Mouse (Mus musculus) embryonic facial prominence, embryonic 11.5 days (tissue): ENCODE results near the gene Rbsn. TPM values are rescaled to one million over a fixed set of nuclear protein-coding genes. Genes with fewer than 3 reads are reported as not detected.

Experiments used
- ATAC-seq: fragments of 200-750 bp; cut with Nextera tagmentation; replicated peaks from 2 replicates; pipeline ENCODE4 v1.8.0; 2017; ENCODE audit warnings: low read depth; ENCODE audit not compliant: insufficient number of reproducible peaks, low FRiP score, low TSS enrichment
- DNase-seq: peaks from one replicate; pipeline ENCODE4 v3.0.0-alpha.2; 2015; ENCODE audit warnings: low spot score
- H3K27ac ChIP-seq: fragments of 300-500 bp; sonication (generic); replicated peaks from 2 replicates; pipeline ENCODE4 v1.5.1; 2014; ENCODE audit warnings: mild to moderate bottlenecking, low read depth, low read length, control low read depth
- H3K27me3 ChIP-seq: fragments of 300-500 bp; sonication (generic); 2 replicates; pipeline ENCODE4 v1.6.1; 2014; ENCODE audit warnings: mild to moderate bottlenecking, low read length, moderate library complexity, mixed read lengths; ENCODE audit not compliant: control insufficient read depth, insufficient read depth
- H3K36me3 ChIP-seq: fragments of 300-500 bp; sonication (generic); replicated peaks from 2 replicates; pipeline ENCODE4 v1.6.1; 2014; ENCODE audit warnings: low read depth, mild to moderate bottlenecking, low read length, moderate library complexity, mixed read lengths; ENCODE audit not compliant: control insufficient read depth, insufficient read depth
- H3K4me1 ChIP-seq: fragments of 300-500 bp; sonication (generic); 2 replicates; pipeline ENCODE4 v1.6.1; 2014; ENCODE audit warnings: low read length, mixed read lengths; ENCODE audit not compliant: control insufficient read depth, insufficient read depth
- H3K4me2 ChIP-seq: fragments of 300-500 bp; sonication (generic); 2 replicates; pipeline ENCODE4 v1.6.1; 2014; ENCODE audit warnings: low read depth, mild to moderate bottlenecking, control low read depth, low read length, moderate library complexity
- H3K4me3 ChIP-seq: fragments of 300-500 bp; sonication (generic); 2 replicates; pipeline ENCODE4 v1.5.1; 2014; ENCODE audit warnings: low read depth, low read length, control low read depth
- H3K9ac ChIP-seq: fragments of 300-500 bp; sonication (generic); replicated peaks from 2 replicates; pipeline ENCODE4 v1.6.1; 2014; ENCODE audit warnings: mild to moderate bottlenecking, control low read depth, low read length
- H3K9me3 ChIP-seq: fragments of 300-500 bp; sonication (generic); replicated peaks from 2 replicates; pipeline ENCODE4 v1.6.1; 2016; ENCODE audit warnings: mild to moderate bottlenecking, low read length, inconsistent platforms, mixed read lengths; ENCODE audit not compliant: control insufficient read depth
- WGBS: fragments of 180-500 bp; shearing (Covaris S2); extraction: QIAGEN DNeasy Blood & Tissue Kit; methylation state at CpG from one replicate; pipeline ENCODE4 v1.1.7; 2014; 5-methylcytosine and 5-hydroxymethylcytosine counted together
- polyA plus RNA-seq: library from polyadenylated mRNA; unstranded; fragments of >200 nt; fragmentation: Nextera tagmentation; extraction: Ambion mirVana; gene quantifications from 2 replicates; pipeline ENCODE4 v1.2.1, GENCODE M21; 2014

Gene Rbsn
- polyA plus RNA-seq, 1 experiment from 2014 or later, result 15.9 TPM

GRCm38 (mm10) chr6:92241178-92241906 lies 26.6 kb upstream of the Rbsn start:
- no peaks in the 10 kb centered on the region for H3K4me1 ChIP-seq
- no peak overlapping the region for H3K9ac ChIP-seq
- H3K4me2 ChIP-seq, result no peak overlapping the region
- H3K36me3 ChIP-seq, result no peaks in the 10 kb centered on the region
- no peaks in the 10 kb centered on the region for H3K9me3 ChIP-seq
- H3K4me3 ChIP-seq, result no peak overlapping the region
- peaks cover 21% of the 10 kb centered on the region for H3K27me3 ChIP-seq
- H3K27ac ChIP-seq, result no peak overlapping the region
- ATAC-seq, result peak; percentile 82
- DNase-seq, result peak; percentile 42
- 69% methylated on average over 3 of the region's 3 CpGs for WGBS

- Histone ChIP-seq H3K4me2 (no peak overlapping the region), H3K4me1 (no peaks in the 10 kb centered on the region), H3K27me3 (no peaks in the 10 kb centered on the region), H3K9me3 (no peaks in the 10 kb centered on the region), H3K27ac (no peak overlapping the region), H3K36me3 (no peaks in the 10 kb centered on the region), H3K4me3 (no peak overlapping the region), H3K9ac (no peak overlapping the region)
- ATAC-seq (no peak), DNase-seq (no peak)
- 48% methylated on average over 12 of the region's 12 CpGs for WGBS
Observed at GRCm38 (mm10) chr6:92235036-92235435, 20.3 kb upstream of the Rbsn start.

GRCm38 (mm10) chr6:92231762-92232161 lies 17.0 kb upstream of the Rbsn start:
- Histone ChIP-seq H3K27ac (no peak overlapping the region), H3K27me3 (no peaks in the 10 kb centered on the region), H3K4me1 (no peaks in the 10 kb centered on the region), H3K36me3 (no peaks in the 10 kb centered on the region), H3K9me3 (no peaks in the 10 kb centered on the region), H3K9ac (no peak overlapping the region), H3K4me3 (no peak overlapping the region), H3K4me2 (no peak overlapping the region)
- no peak for ATAC-seq
- 68% methylated on average over 4 of the region's 4 CpGs for WGBS
- no peak for DNase-seq

- WGBS, result 50% methylated on average over 1 of the region's 1 CpGs
- no peaks in the 10 kb centered on the region for H3K4me1 ChIP-seq
- H3K4me3 ChIP-seq, result no peak overlapping the region
- no peak for DNase-seq
- no peak for ATAC-seq
- H3K9ac ChIP-seq, result no peak overlapping the region
- H3K27me3 ChIP-seq, result no peaks in the 10 kb centered on the region
- no peaks in the 10 kb centered on the region for H3K36me3 ChIP-seq
- no peak overlapping the region for H3K27ac ChIP-seq
- H3K4me2 ChIP-seq, result no peak overlapping the region
- no peaks in the 10 kb centered on the region for H3K9me3 ChIP-seq
Observed at GRCm38 (mm10) chr6:92231356-92231755, 16.6 kb upstream of the Rbsn start.

GRCm38 (mm10) chr6:92229586-92229985 lies 14.9 kb upstream of the Rbsn start:
- Histone ChIP-seq H3K4me3 (no peak overlapping the region), H3K4me1 (no peaks in the 10 kb centered on the region), H3K27me3 (no peaks in the 10 kb centered on the region), H3K4me2 (no peak overlapping the region), H3K9me3 (no peaks in the 10 kb centered on the region), H3K27ac (no peak overlapping the region), H3K36me3 (no peaks in the 10 kb centered on the region), H3K9ac (no peak overlapping the region)
- no peak for DNase-seq
- WGBS, result 88% methylated on average over 2 of the region's 2 CpGs
- ATAC-seq, result no peak

GRCm38 (mm10) chr6:92229103-92229502 lies 14.4 kb upstream of the Rbsn start:
- Histone ChIP-seq H3K4me3 (no peak overlapping the region), H3K4me2 (no peak overlapping the region), H3K9ac (no peak overlapping the region), H3K4me1 (no peaks in the 10 kb centered on the region), H3K9me3 (no peaks in the 10 kb centered on the region), H3K27me3 (no peaks in the 10 kb centered on the region), H3K27ac (no peak overlapping the region), H3K36me3 (no peaks in the 10 kb centered on the region)
- ATAC-seq (no peak), DNase-seq (no peak)

- 86% methylated on average over 1 of the region's 1 CpGs for WGBS
- no peak for ATAC-seq
Observed at GRCm38 (mm10) chr6:92224981-92225380, 10.3 kb upstream of the Rbsn start.

GRCm38 (mm10) chr6:92222021-92222420 lies 7.3 kb upstream of the Rbsn start:
- no peak for ATAC-seq
- Histone ChIP-seq H3K27me3 (no peaks in the 10 kb centered on the region), H3K36me3 (no peaks in the 10 kb centered on the region), H3K4me1 (no peaks in the 10 kb centered on the region), H3K9me3 (no peaks in the 10 kb centered on the region), H3K27ac (no peak overlapping the region), H3K9ac (no peak overlapping the region), H3K4me3 (no peak overlapping the region), H3K4me2 (no peak overlapping the region)
- 84% methylated on average over 3 of the region's 3 CpGs for WGBS
- no peak for DNase-seq

More at GRCm38 (mm10) chr6:92224981-92225380, 10.3 kb upstream of the Rbsn start:
- Histone ChIP-seq H3K27ac (no peak overlapping the region), H3K4me1 (no peaks in the 10 kb centered on the region), H3K9me3 (no peaks in the 10 kb centered on the region), H3K36me3 (no peaks in the 10 kb centered on the region), H3K9ac (no peak overlapping the region), H3K27me3 (no peaks in the 10 kb centered on the region), H3K4me2 (no peak overlapping the region), H3K4me3 (no peak overlapping the region)
- no peak for DNase-seq
